Mouse (Mus musculus): Measurements from ENCODE around the gene Wasf3.

Gene Wasf3

GRCm38 (mm10) chr5:146384935-146385591 is at the start of gene Wasf3:
Gene Wasf3, plus strand, starts transcription at chr5:146384985.
- no peak for DNase-seq (ENCODE audit: low spot score in 2 of 2)

GRCm38 (mm10) chr5:146338064-146338463 is 46.7 kb upstream of the Wasf3 start:
- DNase-seq (ENCODE audit: low spot score in 2 of 2): no peak

- no peak for DNase-seq (ENCODE audit: low spot score in 2 of 2)
Observed at GRCm38 (mm10) chr5:146340037-146340436, 44.7 kb upstream of the Wasf3 start.

GRCm38 (mm10) chr5:146344911-146345686 is 39.7 kb upstream of the Wasf3 start:
- no peak for DNase-seq (ENCODE audit: low spot score in 2 of 2)

GRCm38 (mm10) chr5:146347081-146347480 is 37.7 kb upstream of the Wasf3 start:
- DNase-seq (ENCODE audit: low spot score in 2 of 2): no peak

GRCm38 (mm10) chr5:146349183-146349582 is 35.6 kb upstream of the Wasf3 start:
- DNase-seq (ENCODE audit: low spot score in 2 of 2): no peak

GRCm38 (mm10) chr5:146350784-146351183 is 34.0 kb upstream of the Wasf3 start:
- no peak for DNase-seq (ENCODE audit: low spot score in 2 of 2)

- no peak for DNase-seq (ENCODE audit: low spot score in 2 of 2)
Observed at GRCm38 (mm10) chr5:146352006-146352405, 32.8 kb upstream of the Wasf3 start.

- DNase-seq (ENCODE audit: low spot score in 2 of 2): no peak
Observed at GRCm38 (mm10) chr5:146360386-146360785, 24.4 kb upstream of the Wasf3 start.

GRCm38 (mm10) chr5:146362711-146363110 is 22.1 kb upstream of the Wasf3 start:
- DNase-seq (ENCODE audit: low spot score in 2 of 2): no peak

- no peak for DNase-seq (ENCODE audit: low spot score in 2 of 2)
Observed at GRCm38 (mm10) chr5:146368356-146368755, 16.4 kb upstream of the Wasf3 start.

GRCm38 (mm10) chr5:146368971-146369370 is 15.8 kb upstream of the Wasf3 start:
- no peak for DNase-seq (ENCODE audit: low spot score in 2 of 2)

- DNase-seq (ENCODE audit: low spot score in 2 of 2): no peak
Observed at GRCm38 (mm10) chr5:146370794-146371193, 14.0 kb upstream of the Wasf3 start.

GRCm38 (mm10) chr5:146373238-146373637 is 11.5 kb upstream of the Wasf3 start:
- DNase-seq (ENCODE audit: low spot score in 2 of 2): no peak

GRCm38 (mm10) chr5:146376601-146377000 is 8.2 kb upstream of the Wasf3 start:
- no peak for DNase-seq (ENCODE audit: low spot score in 2 of 2)

GRCm38 (mm10) chr5:146380041-146380440 is 4.7 kb upstream of the Wasf3 start:
- DNase-seq (ENCODE audit: low spot score in 2 of 2): no peak

GRCm38 (mm10) chr5:146382268-146382667 is 2.5 kb upstream of the Wasf3 start:
- no peak for DNase-seq (ENCODE audit: low spot score in 2 of 2)

GRCm38 (mm10) chr5:146383401-146383800 is 1.4 kb upstream of the Wasf3 start:
- DNase-seq (ENCODE audit: low spot score in 2 of 2): no peak

GRCm38 (mm10) chr5:146385989-146386388 is 1.2 kb downstream of the Wasf3 start:
- DNase-seq (ENCODE audit: low spot score in 2 of 2): no peak

- DNase-seq (ENCODE audit: low spot score in 2 of 2): no peak
Observed at GRCm38 (mm10) chr5:146386906-146387305, 2.1 kb downstream of the Wasf3 start.

- no peak for DNase-seq (ENCODE audit: low spot score in 2 of 2)
Observed at GRCm38 (mm10) chr5:146394563-146394962, 9.8 kb downstream of the Wasf3 start.

GRCm38 (mm10) chr5:146397253-146397652 is 12.5 kb downstream of the Wasf3 start:
- no peak for DNase-seq (ENCODE audit: low spot score in 2 of 2)

GRCm38 (mm10) chr5:146398386-146399115 is 13.8 kb downstream of the Wasf3 start:
- DNase-seq (ENCODE audit: low spot score in 2 of 2): no peak
